Mouse (Mus musculus) midbrain, embryonic 15.5 days (tissue): ENCODE data around the gene Col4a2. TPM values are rescaled to one million over a fixed set of nuclear protein-coding genes. Genes with fewer than 3 reads are reported as not detected.

ENCODE experiments used
- ATAC-seq: fragments of 200-750 bp; cut with Nextera tagmentation; replicated peaks from 2 replicates; pipeline ENCODE4 v1.8.0; 2017; ENCODE audit warnings: moderate TSS enrichment
- H3K27ac ChIP-seq: fragments of 300-500 bp; sonication (generic); 2 replicates; pipeline ENCODE4 v1.5.1; 2015; ENCODE audit warnings: mild to moderate bottlenecking, inconsistent platforms
- H3K27me3 ChIP-seq: fragments of 300-500 bp; sonication (generic); replicated peaks from 2 replicates; pipeline ENCODE4 v1.6.1; 2015; ENCODE audit warnings: inconsistent platforms
- H3K36me3 ChIP-seq: fragments of 300-500 bp; sonication (generic); replicated peaks from 2 replicates; pipeline ENCODE4 v1.6.1; 2015; ENCODE audit warnings: inconsistent platforms
- H3K4me1 ChIP-seq: fragments of 300-500 bp; sonication (generic); 2 replicates; pipeline ENCODE4 v1.6.1; 2015; ENCODE audit warnings: inconsistent platforms
- H3K4me2 ChIP-seq: fragments of 300-500 bp; sonication (generic); 2 replicates; pipeline ENCODE4 v1.6.1; 2015; ENCODE audit warnings: inconsistent platforms, mild to moderate bottlenecking, moderate library complexity
- H3K4me3 ChIP-seq: fragments of 300-500 bp; sonication (generic); 2 replicates; pipeline ENCODE4 v1.5.1; 2015; ENCODE audit warnings: mild to moderate bottlenecking, inconsistent platforms
- H3K9ac ChIP-seq: fragments of 300-500 bp; sonication (generic); 2 replicates; pipeline ENCODE4 v1.6.1; 2015; ENCODE audit warnings: mild to moderate bottlenecking, inconsistent platforms
- H3K9me3 ChIP-seq: fragments of 300-500 bp; sonication (generic); 2 replicates; pipeline ENCODE4 v1.6.1; 2016; ENCODE audit warnings: inconsistent platforms
- WGBS: fragments of 180-500 bp; shearing (Covaris S2); methylation state at CpG from one replicate; pipeline ENCODE4 v1.1.7; 2015; ENCODE audit warnings: mixed read lengths; 5-methylcytosine and 5-hydroxymethylcytosine counted together
- polyA plus RNA-seq: library from polyadenylated mRNA; unstranded; fragments of >200 nt; fragmentation: Nextera tagmentation; extraction: Ambion mirVana; gene quantifications from 2 replicates; pipeline ENCODE4 v1.2.1, GENCODE M21; 2015

The Col4a2 gene
- polyA plus RNA-seq, 1 experiment from 2014 or later = 43.7 TPM

GRCm38 (mm10) chr8:11452152-11452551, 139.5 kb downstream of the Col4a2 start:
- no peaks in the 10 kb centered on the region; the same call in 1 of the 2 replicates for H3K27me3 ChIP-seq
- no peaks in the 10 kb centered on the region for H3K36me3 ChIP-seq
- no peaks in the 10 kb centered on the region for H3K9me3 ChIP-seq
- no peak overlapping the region for H3K4me2 ChIP-seq
- H3K9ac ChIP-seq = no peak overlapping the region
- peaks cover 12% of the 10 kb centered on the region; the same call in 1 of the 2 replicates for H3K4me1 ChIP-seq
- no peak overlapping the region for H3K27ac ChIP-seq
- no peak overlapping the region for H3K4me3 ChIP-seq
- ATAC-seq = no peak
- WGBS = 96% methylated on average over 1 of the region's 1 CpGs

GRCm38 (mm10) chr8:11452559-11452958, 140.0 kb downstream of the Col4a2 start:
- ATAC-seq = no peak
- Histone ChIP-seq H3K4me3 (no peak overlapping the region), H3K9ac (no peak overlapping the region), H3K9me3 (no peaks in the 10 kb centered on the region), H3K4me1 (peaks cover 12% of the 10 kb centered on the region; the same call in 1 of the 2 replicates), H3K27ac (no peak overlapping the region), H3K4me2 (no peak overlapping the region), H3K36me3 (no peaks in the 10 kb centered on the region), H3K27me3 (no peaks in the 10 kb centered on the region; the same call in 1 of the 2 replicates)
- WGBS = 48% methylated on average over 3 of the region's 3 CpGs

GRCm38 (mm10) chr8:11452974-11453373, 140.4 kb downstream of the Col4a2 start:
- peaks cover 12% of the 10 kb centered on the region; the same call in 1 of the 2 replicates for H3K4me1 ChIP-seq
- H3K9ac ChIP-seq = no peak overlapping the region
- ATAC-seq = no peak
- no peak overlapping the region for H3K4me2 ChIP-seq
- H3K27ac ChIP-seq = no peak overlapping the region
- no peak overlapping the region for H3K4me3 ChIP-seq
- H3K9me3 ChIP-seq = no peaks in the 10 kb centered on the region
- WGBS = 14% methylated on average over 4 of the region's 4 CpGs
- H3K36me3 ChIP-seq = no peaks in the 10 kb centered on the region
- no peaks in the 10 kb centered on the region; the same call in 1 of the 2 replicates for H3K27me3 ChIP-seq

- no peaks in the 10 kb centered on the region for H3K36me3 ChIP-seq
- no peak overlapping the region for H3K4me3 ChIP-seq
- H3K4me1 ChIP-seq = peaks cover 12% of the 10 kb centered on the region; the same call in 1 of the 2 replicates
- H3K9ac ChIP-seq = no peak overlapping the region
- no peaks in the 10 kb centered on the region; the same call in 1 of the 2 replicates for H3K27me3 ChIP-seq
- 26% methylated on average over 12 of the region's 12 CpGs for WGBS
- H3K27ac ChIP-seq = no peak overlapping the region
- ATAC-seq = no peak
- H3K9me3 ChIP-seq = no peaks in the 10 kb centered on the region
- H3K4me2 ChIP-seq = no peak overlapping the region
These were observed 141.6 kb downstream of the Col4a2 start for GRCm38 (mm10) chr8:11454228-11454627.

- Histone ChIP-seq H3K27ac (no peak overlapping the region), H3K9me3 (no peaks in the 10 kb centered on the region), H3K4me3 (no peak overlapping the region), H3K27me3 (no peaks in the 10 kb centered on the region; the same call in 1 of the 2 replicates), H3K36me3 (no peaks in the 10 kb centered on the region), H3K9ac (no peak overlapping the region), H3K4me1 (peaks cover 12% of the 10 kb centered on the region; the same call in 1 of the 2 replicates), H3K4me2 (no peak overlapping the region)
- 81% methylated on average over 3 of the region's 3 CpGs for WGBS
- ATAC-seq = no peak
These were observed 144.7 kb downstream of the Col4a2 start for GRCm38 (mm10) chr8:11457278-11457677.

- 54% methylated on average over 12 of the region's 12 CpGs for WGBS
- Histone ChIP-seq H3K9ac (no peak overlapping the region), H3K36me3 (no peaks in the 10 kb centered on the region), H3K27ac (no peak overlapping the region), H3K4me3 (no peak overlapping the region), H3K4me1 (peaks cover 8% of the 10 kb centered on the region; the same call in 1 of the 2 replicates), H3K9me3 (no peaks in the 10 kb centered on the region), H3K27me3 (no peaks in the 10 kb centered on the region), H3K4me2 (no peak overlapping the region)
- no peak for ATAC-seq
These were observed 145.6 kb downstream of the Col4a2 start for GRCm38 (mm10) chr8:11457981-11458836.

GRCm38 (mm10) chr8:11459016-11459415, 146.4 kb downstream of the Col4a2 start:
- Histone ChIP-seq H3K4me1 (0 out of 2 replicates have a peak, but pooled peaks cover 4% of the 10 kb centered on the region), H3K4me2 (no peak overlapping the region), H3K9me3 (no peaks in the 10 kb centered on the region), H3K4me3 (no peak overlapping the region), H3K27ac (no peak overlapping the region), H3K27me3 (no peaks in the 10 kb centered on the region), H3K9ac (no peak overlapping the region), H3K36me3 (no peaks in the 10 kb centered on the region)
- no peak for ATAC-seq
- 63% methylated on average over 5 of the region's 5 CpGs for WGBS

- WGBS = 42% methylated on average over 2 of the region's 2 CpGs
- no peaks in the 10 kb centered on the region for H3K27me3 ChIP-seq
- no peak overlapping the region for H3K4me2 ChIP-seq
- no peak for ATAC-seq
- no peaks in the 10 kb centered on the region for H3K9me3 ChIP-seq
- no peak overlapping the region for H3K27ac ChIP-seq
- no peak overlapping the region for H3K9ac ChIP-seq
- no peaks in the 10 kb centered on the region for H3K4me1 ChIP-seq
- H3K4me3 ChIP-seq = no peak overlapping the region
- no peaks in the 10 kb centered on the region for H3K36me3 ChIP-seq
These were observed 148.3 kb downstream of the Col4a2 start for GRCm38 (mm10) chr8:11460934-11461333.

GRCm38 (mm10) chr8:11461847-11462246, 149.2 kb downstream of the Col4a2 start:
- no peak for ATAC-seq
- Histone ChIP-seq H3K27ac (no peak overlapping the region), H3K27me3 (no peaks in the 10 kb centered on the region), H3K4me3 (no peak overlapping the region), H3K4me2 (no peak overlapping the region), H3K36me3 (no peaks in the 10 kb centered on the region), H3K4me1 (no peaks in the 10 kb centered on the region), H3K9me3 (no peaks in the 10 kb centered on the region), H3K9ac (no peak overlapping the region)
- WGBS = 83% methylated on average over 2 of the region's 2 CpGs

GRCm38 (mm10) chr8:11462641-11463040, 150.0 kb downstream of the Col4a2 start:
- no peak overlapping the region for H3K4me2 ChIP-seq
- no peak overlapping the region for H3K9ac ChIP-seq
- H3K4me3 ChIP-seq = no peak overlapping the region
- WGBS = 93% methylated on average over 4 of the region's 4 CpGs
- H3K27me3 ChIP-seq = no peaks in the 10 kb centered on the region
- H3K27ac ChIP-seq = no peak overlapping the region
- H3K9me3 ChIP-seq = no peaks in the 10 kb centered on the region
- H3K4me1 ChIP-seq = no peaks in the 10 kb centered on the region
- no peaks in the 10 kb centered on the region for H3K36me3 ChIP-seq
- ATAC-seq = no peak

GRCm38 (mm10) chr8:11463541-11463888, 150.9 kb downstream of the Col4a2 start:
- Histone ChIP-seq H3K9me3 (no peaks in the 10 kb centered on the region), H3K27me3 (no peaks in the 10 kb centered on the region), H3K4me3 (no peak overlapping the region), H3K27ac (no peak overlapping the region), H3K4me1 (no peaks in the 10 kb centered on the region), H3K4me2 (no peak overlapping the region), H3K36me3 (no peaks in the 10 kb centered on the region), H3K9ac (no peak overlapping the region)
- no peak for ATAC-seq
- 95% methylated on average over 2 of the region's 2 CpGs for WGBS

- WGBS = 86% methylated on average over 12 of the region's 12 CpGs
- no peak overlapping the region for H3K9ac ChIP-seq
- H3K36me3 ChIP-seq = no peaks in the 10 kb centered on the region
- H3K4me3 ChIP-seq = no peak overlapping the region
- H3K4me1 ChIP-seq = no peaks in the 10 kb centered on the region
- no peaks in the 10 kb centered on the region for H3K9me3 ChIP-seq
- ATAC-seq = no peak
- no peak overlapping the region for H3K4me2 ChIP-seq
- no peaks in the 10 kb centered on the region for H3K27me3 ChIP-seq
- H3K27ac ChIP-seq = no peak overlapping the region
These were observed 151.5 kb downstream of the Col4a2 start for GRCm38 (mm10) chr8:11463889-11464706.
